Mouse (Mus musculus) megakaryocyte, embryonic 14.5 days (primary cell): ENCODE data around the gene Ust. TPM values are rescaled to one million over a fixed set of nuclear protein-coding genes. Genes with fewer than 3 reads are reported as not detected.

Experiments used
- H3K27me3 ChIP-seq: replicated peaks from 2 replicates; pipeline ENCODE3; 2012; ENCODE audit warnings: inconsistent platforms
- H3K36me3 ChIP-seq: replicated peaks from 2 replicates; pipeline ENCODE3; 2012; ENCODE audit warnings: low read length, inconsistent platforms, mixed read lengths
- H3K4me1 ChIP-seq: 2 replicates; pipeline ENCODE4 v1.6.1; 2012; ENCODE audit warnings: inconsistent platforms
- H3K4me3 ChIP-seq: replicated peaks from 2 replicates; pipeline ENCODE3; 2012; ENCODE audit warnings: moderate library complexity, mild to moderate bottlenecking, inconsistent platforms
- H3K9me3 ChIP-seq: 2 replicates; pipeline ENCODE4 v1.6.1; 2012; ENCODE audit warnings: inconsistent platforms
- FLI1 ChIP-seq: IDR thresholded peaks from 2 replicates; pipeline ENCODE4 v1.6.1; 2012; ENCODE audit warnings: low read length, inconsistent platforms, mixed read lengths
- GATA1 ChIP-seq: IDR thresholded peaks from 3 replicates; pipeline ENCODE4 v1.6.1; 2012; ENCODE audit warnings: mixed read lengths, low read length, inconsistent platforms, borderline replicate concordance
- polyA plus RNA-seq: library from polyadenylated mRNA; stranded (reverse); fragments of >175 nt; gene quantifications from 2 replicates; pipeline ENCODE4 v1.2.3, GENCODE M21; 2012; ENCODE audit warnings: low replicate concordance; ENCODE audit not compliant: insufficient read depth

Gene Ust
- polyA plus RNA-seq, 1 experiment = not detected

- no peaks in the 10 kb centered on the region for H3K36me3 ChIP-seq
- no peak for TF ChIP-seq FLI1
- TF ChIP-seq GATA1 = no peak
Observed at GRCm38 (mm10) chr10:8197661-8198060, 321.0 kb downstream of the Ust start.

GRCm38 (mm10) chr10:8196300-8196699 is 322.3 kb downstream of the Ust start:
- Histone ChIP-seq H3K4me3 (no peak overlapping the region), H3K9me3 (no peaks in the 10 kb centered on the region), H3K4me1 (peaks cover 41% of the 10 kb centered on the region), H3K27me3 (peaks cover 10% of the 10 kb centered on the region), H3K36me3 (no peaks in the 10 kb centered on the region)
- TF ChIP-seq GATA1 (no peak), FLI1 (no peak)

More at GRCm38 (mm10) chr10:8197661-8198060, 321.0 kb downstream of the Ust start:
- Histone ChIP-seq H3K4me1 (peaks cover 38% of the 10 kb centered on the region), H3K27me3 (peaks cover 10% of the 10 kb centered on the region), H3K9me3 (no peaks in the 10 kb centered on the region), H3K4me3 (no peak overlapping the region)

- Histone ChIP-seq H3K27me3 (peaks cover 8% of the 10 kb centered on the region), H3K9me3 (no peaks in the 10 kb centered on the region), H3K4me3 (peak overlapping the region; percentile 23), H3K36me3 (no peaks in the 10 kb centered on the region), H3K4me1 (peaks cover 41% of the 10 kb centered on the region)
- TF ChIP-seq GATA1 = no peak
- TF ChIP-seq FLI1 = no peak
Observed at GRCm38 (mm10) chr10:8195730-8196129, 322.9 kb downstream of the Ust start.

- Histone ChIP-seq H3K4me3 (no peak overlapping the region), H3K36me3 (no peaks in the 10 kb centered on the region), H3K9me3 (no peaks in the 10 kb centered on the region), H3K4me1 (peaks cover 14% of the 10 kb centered on the region), H3K27me3 (no peaks in the 10 kb centered on the region)
- TF ChIP-seq GATA1 (no peak), FLI1 (no peak)
Observed at GRCm38 (mm10) chr10:8189331-8189981, 329.2 kb downstream of the Ust start.

GRCm38 (mm10) chr10:8185586-8185985 is 333.0 kb downstream of the Ust start:
- Histone ChIP-seq H3K9me3 (no peaks in the 10 kb centered on the region), H3K36me3 (no peaks in the 10 kb centered on the region), H3K4me3 (no peak overlapping the region), H3K4me1 (0 out of 2 replicates have a peak, but pooled peaks cover 8% of the 10 kb centered on the region), H3K27me3 (peaks cover 11% of the 10 kb centered on the region)
- TF ChIP-seq FLI1 = no peak
- TF ChIP-seq GATA1 = no peak

- TF ChIP-seq GATA1 = no peak
- TF ChIP-seq FLI1 = no peak
- no peaks in the 10 kb centered on the region for H3K36me3 ChIP-seq
- no peaks in the 10 kb centered on the region for H3K9me3 ChIP-seq
- H3K4me3 ChIP-seq = no peak overlapping the region
- H3K4me1 ChIP-seq = peaks cover 8% of the 10 kb centered on the region; the same call in 1 of the 2 replicates
- H3K27me3 ChIP-seq = peaks cover 11% of the 10 kb centered on the region
Observed at GRCm38 (mm10) chr10:8184711-8185110, 333.9 kb downstream of the Ust start.

- Histone ChIP-seq H3K4me1 (peaks cover 15% of the 10 kb centered on the region), H3K27me3 (peaks cover 11% of the 10 kb centered on the region), H3K4me3 (no peak overlapping the region), H3K36me3 (no peaks in the 10 kb centered on the region), H3K9me3 (no peaks in the 10 kb centered on the region)
- TF ChIP-seq GATA1 (no peak), FLI1 (no peak)
Observed at GRCm38 (mm10) chr10:8183171-8183570, 335.5 kb downstream of the Ust start.

- H3K9me3 ChIP-seq = no peaks in the 10 kb centered on the region
- H3K4me3 ChIP-seq = no peak overlapping the region
- H3K36me3 ChIP-seq = no peaks in the 10 kb centered on the region
- peaks cover 11% of the 10 kb centered on the region for H3K27me3 ChIP-seq
- H3K4me1 ChIP-seq = peaks cover 28% of the 10 kb centered on the region
- TF ChIP-seq GATA1 (no peak), FLI1 (no peak)
Observed at GRCm38 (mm10) chr10:8181596-8182185, 336.9 kb downstream of the Ust start.

GRCm38 (mm10) chr10:8177618-8178017 is 341.0 kb downstream of the Ust start:
- TF ChIP-seq FLI1 (no peak), GATA1 (no peak)
- no peak overlapping the region for H3K4me3 ChIP-seq
- no peaks in the 10 kb centered on the region for H3K9me3 ChIP-seq
- no peaks in the 10 kb centered on the region for H3K36me3 ChIP-seq
- H3K27me3 ChIP-seq = peaks cover 7% of the 10 kb centered on the region
- H3K4me1 ChIP-seq = peaks cover 34% of the 10 kb centered on the region

- Histone ChIP-seq H3K4me1 (peaks cover 30% of the 10 kb centered on the region), H3K9me3 (0 out of 2 replicates have a peak, but pooled peaks cover under 1% of the 10 kb centered on the region), H3K27me3 (peaks cover 3% of the 10 kb centered on the region), H3K4me3 (peak overlapping the region; percentile 42), H3K36me3 (no peaks in the 10 kb centered on the region)
- TF ChIP-seq GATA1 (no peak), FLI1 (no peak)
Observed at GRCm38 (mm10) chr10:8176351-8177053, 342.1 kb downstream of the Ust start.
